Mouse (Mus musculus) limb, embryonic 15.5 days (tissue): ENCODE results near the gene Prtg. TPM values are rescaled to one million over a fixed set of nuclear protein-coding genes. Genes with fewer than 3 reads are reported as not detected.

Experiments used
- ATAC-seq: fragments of 200-750 bp; cut with Nextera tagmentation; 2 replicates; pipeline ENCODE4 v1.8.0; 2017; ENCODE audit warnings: low read depth, moderate TSS enrichment; ENCODE audit not compliant: insufficient number of reproducible peaks, low FRiP score, low TSS enrichment
- H3K27ac ChIP-seq: fragments of 300-500 bp; sonication (generic); 2 replicates; pipeline ENCODE4 v1.5.1; 2015; ENCODE audit warnings: moderate library complexity, mild to moderate bottlenecking, inconsistent platforms
- H3K27me3 ChIP-seq: fragments of 300-500 bp; sonication (generic); 2 replicates; pipeline ENCODE4 v1.6.1; 2015; ENCODE audit warnings: inconsistent platforms
- H3K36me3 ChIP-seq: fragments of 300-500 bp; sonication (generic); 2 replicates; pipeline ENCODE4 v1.6.1; 2015; ENCODE audit warnings: inconsistent platforms
- H3K4me1 ChIP-seq: fragments of 300-500 bp; sonication (generic); 2 replicates; pipeline ENCODE4 v1.6.1; 2015; ENCODE audit warnings: inconsistent platforms
- H3K4me2 ChIP-seq: fragments of 300-500 bp; sonication (generic); 2 replicates; pipeline ENCODE4 v1.6.1; 2015; ENCODE audit warnings: mild to moderate bottlenecking, inconsistent platforms
- H3K4me3 ChIP-seq: fragments of 300-500 bp; sonication (generic); 2 replicates; pipeline ENCODE4 v1.5.1; 2015; ENCODE audit warnings: mild to moderate bottlenecking, inconsistent platforms
- H3K9ac ChIP-seq: fragments of 300-500 bp; sonication (generic); 2 replicates; pipeline ENCODE4 v1.6.1; 2015; ENCODE audit warnings: inconsistent platforms
- H3K9me3 ChIP-seq: fragments of 300-500 bp; sonication (generic); 2 replicates; pipeline ENCODE4 v1.6.1; 2016; ENCODE audit warnings: inconsistent platforms
- WGBS: fragments of 180-500 bp; shearing (Covaris S2); methylation state at CpG from one replicate; pipeline ENCODE4 v1.1.7; 2015; 5-methylcytosine and 5-hydroxymethylcytosine counted together
- polyA plus RNA-seq: library from polyadenylated mRNA; unstranded; fragments of >200 nt; fragmentation: Nextera tagmentation; extraction: Ambion mirVana; gene quantifications from 2 replicates; pipeline ENCODE4 v1.2.1, GENCODE M21; 2015

Gene Prtg
- polyA plus RNA-seq, 1 experiment from 2014 or later, result 0.41 TPM

- Histone ChIP-seq H3K9me3 (no peaks in the 10 kb centered on the region), H3K9ac (no peak overlapping the region), H3K4me1 (peaks cover 19% of the 10 kb centered on the region)
Measured at GRCm38 (mm10) chr9:72810607-72811006, 3.9 kb downstream of the Prtg start.

GRCm38 (mm10) chr9:72812091-72812490, 5.4 kb downstream of the Prtg start:
- no peak for ATAC-seq
- Histone ChIP-seq H3K4me2 (no peak overlapping the region), H3K4me1 (peaks cover 12% of the 10 kb centered on the region), H3K36me3 (no peaks in the 10 kb centered on the region), H3K27ac (no peak overlapping the region), H3K4me3 (no peak overlapping the region), H3K27me3 (peaks cover 40% of the 10 kb centered on the region), H3K9ac (no peak overlapping the region), H3K9me3 (no peaks in the 10 kb centered on the region)
- WGBS, result 60% methylated on average over 7 of the region's 7 CpGs

More at GRCm38 (mm10) chr9:72810607-72811006, 3.9 kb downstream of the Prtg start:
- no peak overlapping the region for H3K4me2 ChIP-seq
- H3K36me3 ChIP-seq, result no peaks in the 10 kb centered on the region
- H3K27me3 ChIP-seq, result peaks cover 46% of the 10 kb centered on the region
- WGBS, result 63% methylated on average over 5 of the region's 5 CpGs
- no peak overlapping the region for H3K4me3 ChIP-seq
- ATAC-seq, result no peak
- H3K27ac ChIP-seq, result no peak overlapping the region

GRCm38 (mm10) chr9:72812594-72813570, 6.2 kb downstream of the Prtg start:
- H3K27me3 ChIP-seq, result peaks cover 32% of the 10 kb centered on the region
- peaks cover 4% of the 10 kb centered on the region; the same call in 1 of the 2 replicates for H3K4me1 ChIP-seq
- WGBS, result 42% methylated on average over 18 of the region's 18 CpGs
- H3K4me3 ChIP-seq, result no peak overlapping the region
- no peak overlapping the region for H3K27ac ChIP-seq
- no peak overlapping the region for H3K9ac ChIP-seq
- H3K36me3 ChIP-seq, result no peaks in the 10 kb centered on the region
- no peak overlapping the region for H3K4me2 ChIP-seq
- no peaks in the 10 kb centered on the region for H3K9me3 ChIP-seq
- no peak for ATAC-seq

GRCm38 (mm10) chr9:72825511-72825910, 18.8 kb downstream of the Prtg start:
- no peak overlapping the region for H3K4me2 ChIP-seq
- H3K27me3 ChIP-seq, result no peaks in the 10 kb centered on the region
- H3K36me3 ChIP-seq, result no peaks in the 10 kb centered on the region
- H3K4me1 ChIP-seq, result peaks cover 6% of the 10 kb centered on the region; the same call in 1 of the 2 replicates
- 30% methylated on average over 4 of the region's 4 CpGs for WGBS
- H3K4me3 ChIP-seq, result no peak overlapping the region
- no peak for ATAC-seq
- H3K27ac ChIP-seq, result no peak overlapping the region
- no peaks in the 10 kb centered on the region for H3K9me3 ChIP-seq
- H3K9ac ChIP-seq, result no peak overlapping the region

- Histone ChIP-seq H3K4me3 (no peak overlapping the region), H3K4me1 (peaks cover 6% of the 10 kb centered on the region; the same call in 1 of the 2 replicates), H3K27ac (no peak overlapping the region), H3K9me3 (no peaks in the 10 kb centered on the region), H3K36me3 (no peaks in the 10 kb centered on the region), H3K9ac (no peak overlapping the region), H3K4me2 (no peak overlapping the region), H3K27me3 (no peaks in the 10 kb centered on the region)
- no peak for ATAC-seq
- WGBS, result 42% methylated on average over 3 of the region's 3 CpGs
Measured at GRCm38 (mm10) chr9:72825976-72826375, 19.3 kb downstream of the Prtg start.

GRCm38 (mm10) chr9:72828616-72829257, 22.1 kb downstream of the Prtg start:
- Histone ChIP-seq H3K9ac (no peak overlapping the region), H3K36me3 (no peaks in the 10 kb centered on the region), H3K27ac (peak overlapping the region; percentile 27; the same call in 1 of the 2 replicates), H3K4me1 (peaks cover 6% of the 10 kb centered on the region; the same call in 1 of the 2 replicates), H3K4me3 (no peak overlapping the region), H3K4me2 (no peak overlapping the region), H3K27me3 (no peaks in the 10 kb centered on the region), H3K9me3 (no peaks in the 10 kb centered on the region)
- 39% methylated on average over 5 of the region's 5 CpGs for WGBS
- peak; percentile 44; the same call in 1 of the 2 replicates for ATAC-seq

- Histone ChIP-seq H3K27ac (no peak overlapping the region), H3K9me3 (no peaks in the 10 kb centered on the region), H3K9ac (no peak overlapping the region), H3K36me3 (no peaks in the 10 kb centered on the region), H3K4me1 (peaks cover 3% of the 10 kb centered on the region), H3K27me3 (no peaks in the 10 kb centered on the region; the same call in 1 of the 2 replicates), H3K4me2 (no peak overlapping the region), H3K4me3 (no peak overlapping the region)
- 55% methylated on average over 10 of the region's 10 CpGs for WGBS
- ATAC-seq, result no peak
Measured at GRCm38 (mm10) chr9:72833992-72834696, 27.5 kb downstream of the Prtg start.

GRCm38 (mm10) chr9:72835007-72835406, 28.3 kb downstream of the Prtg start:
- no peak for ATAC-seq

GRCm38 (mm10) chr9:72836708-72837495, 30.2 kb downstream of the Prtg start:
- no peak overlapping the region for H3K4me3 ChIP-seq
- H3K4me1 ChIP-seq, result peaks cover 3% of the 10 kb centered on the region
- no peak for ATAC-seq
- no peak overlapping the region for H3K9ac ChIP-seq
- WGBS, result 29% methylated on average over 11 of the region's 11 CpGs
- no peaks in the 10 kb centered on the region for H3K36me3 ChIP-seq
- no peaks in the 10 kb centered on the region; the same call in 1 of the 2 replicates for H3K27me3 ChIP-seq
- H3K4me2 ChIP-seq, result no peak overlapping the region
- H3K9me3 ChIP-seq, result no peaks in the 10 kb centered on the region
- H3K27ac ChIP-seq, result no peak overlapping the region

More at GRCm38 (mm10) chr9:72835007-72835406, 28.3 kb downstream of the Prtg start:
- H3K27ac ChIP-seq, result no peak overlapping the region
- H3K27me3 ChIP-seq, result no peaks in the 10 kb centered on the region; the same call in 1 of the 2 replicates
- no peak overlapping the region for H3K4me2 ChIP-seq
- H3K4me3 ChIP-seq, result no peak overlapping the region
- no peak overlapping the region for H3K9ac ChIP-seq
- H3K9me3 ChIP-seq, result no peaks in the 10 kb centered on the region
- WGBS, result 70% methylated on average over 1 of the region's 1 CpGs
- H3K36me3 ChIP-seq, result no peaks in the 10 kb centered on the region
- peaks cover 3% of the 10 kb centered on the region for H3K4me1 ChIP-seq

GRCm38 (mm10) chr9:72837598-72838160, 31.0 kb downstream of the Prtg start:
- 49% methylated on average over 6 of the region's 6 CpGs for WGBS
- Histone ChIP-seq H3K4me3 (no peak overlapping the region), H3K27me3 (no peaks in the 10 kb centered on the region; the same call in 1 of the 2 replicates), H3K4me2 (no peak overlapping the region), H3K9ac (no peak overlapping the region), H3K27ac (no peak overlapping the region), H3K4me1 (peaks cover 3% of the 10 kb centered on the region), H3K9me3 (no peaks in the 10 kb centered on the region), H3K36me3 (no peaks in the 10 kb centered on the region)
- no peak for ATAC-seq
